In the genomic region with DNA sequence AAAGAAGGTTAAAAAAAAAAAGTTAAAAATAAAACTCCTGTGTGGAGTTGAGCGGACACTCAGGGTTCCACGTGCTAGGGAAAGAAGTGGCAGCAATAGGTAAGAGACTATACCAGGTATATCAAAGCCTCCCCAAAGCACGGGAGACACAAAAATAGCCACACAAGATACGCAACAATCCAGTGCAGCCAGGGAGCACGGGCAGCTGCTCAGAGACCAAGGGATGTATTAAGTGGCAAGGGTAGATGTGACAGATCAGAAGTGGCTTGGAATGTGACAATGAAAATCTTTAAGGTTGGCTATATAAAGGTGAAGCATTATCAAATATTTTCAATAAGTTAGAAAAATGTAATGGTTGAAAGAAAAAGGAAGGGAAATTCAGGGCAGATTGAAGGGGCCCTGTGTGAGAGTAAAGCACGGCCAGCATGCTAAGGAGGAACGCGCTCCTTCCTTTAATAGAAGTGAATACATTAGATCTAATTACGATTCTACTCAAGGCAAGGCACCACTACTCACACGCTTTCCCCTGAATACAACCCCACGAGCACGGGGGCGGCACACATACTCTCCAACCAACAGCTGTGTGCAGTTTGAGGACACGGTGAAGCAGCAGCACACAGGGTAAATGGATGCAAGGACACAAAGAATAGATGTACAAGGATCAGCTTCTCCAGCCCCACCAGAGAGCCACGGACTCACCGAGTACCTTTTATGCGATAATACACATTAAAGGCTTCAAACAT, we compare ENCODE assay signal across 11 mouse cellular contexts. TPM values are rescaled to one million over a fixed set of nuclear protein-coding genes. Genes with fewer than 3 reads are reported as not detected.
A peak's percentile ranks its signal among the peaks of the same experiment; 100 is the strongest.
DNase-seq lines count a peak whose midpoint lies in the region; ATAC-seq and TF ChIP-seq lines count a peak whose summit lies in the region.
"Had no signal": no experiment of that assay in that cellular context is flagged by ENCODE, and none has a peak within 500 bp of the region (broad histone marks: within the 10 kb centered on the region; RNA-seq: fewer than 3 reads in every experiment).

No protein-coding gene starts in this region.

- no peak for TF ChIP-seq EP300 in lung, postnatal 0 days (IDR thresholded peaks at IDR 0.05)

- TF ChIP-seq CTCF in lung, postnatal 0 days (IDR thresholded peaks at IDR 0.05), result no peak

- 51% methylated on average over 17 of the region's 17 CpGs for WGBS in midbrain, embryonic 15.5 days
- 89% methylated on average over 17 of the region's 17 CpGs for WGBS in lung, postnatal 0 days
- WGBS in kidney, embryonic 15.5 days, result 84% methylated on average over 17 of the region's 17 CpGs

- no peaks in the 10 kb centered on the region for H3K36me3 ChIP-seq in midbrain, embryonic 15.5 days (replicated peaks)
- no peaks in the 10 kb centered on the region for H3K36me3 ChIP-seq in lung, postnatal 0 days (ENCODE audit: insufficient read depth, low read length)
- H3K36me3 ChIP-seq in kidney, embryonic 15.5 days, result peaks cover 4% of the 10 kb centered on the region; the same call in 1 of the 2 replicates
- H3K36me3 ChIP-seq: liver, embryonic 13.5 days had no signal

- H3K9ac ChIP-seq in midbrain, embryonic 15.5 days, result no peak overlapping the region
- no peak overlapping the region for H3K9ac ChIP-seq in lung, postnatal 0 days (replicated peaks; ENCODE audit: low read depth)
- H3K9ac ChIP-seq in kidney, embryonic 15.5 days, result no peak overlapping the region
- H3K9ac ChIP-seq: liver, embryonic 13.5 days had no signal

- H3K4me2 ChIP-seq in midbrain, embryonic 15.5 days, result peak overlapping the region; percentile 19; the same call in 1 of the 2 replicates
- H3K4me2 ChIP-seq in lung, postnatal 0 days (replicated peaks; ENCODE audit: low read depth, low read length), result no peak overlapping the region
- no peak overlapping the region for H3K4me2 ChIP-seq in kidney, embryonic 15.5 days
- H3K4me2 ChIP-seq: liver, embryonic 13.5 days had no signal

- H3K27me3 ChIP-seq in midbrain, embryonic 15.5 days (replicated peaks), result no peaks in the 10 kb centered on the region
- H3K27me3 ChIP-seq in lung, postnatal 0 days (replicated peaks; ENCODE audit: insufficient read depth, low read length), result no peaks in the 10 kb centered on the region
- no peaks in the 10 kb centered on the region for H3K27me3 ChIP-seq in kidney, embryonic 15.5 days
- H3K27me3 ChIP-seq: liver, embryonic 13.5 days had no signal

- H3K27ac ChIP-seq in midbrain, embryonic 15.5 days, result peak overlapping the region; percentile 60
- no peak overlapping the region for H3K27ac ChIP-seq in lung, postnatal 0 days (ENCODE audit: low read length)
- H3K27ac ChIP-seq in kidney, embryonic 15.5 days, result no peak overlapping the region
- H3K27ac ChIP-seq: liver, embryonic 13.5 days had no signal

- H3K4me1 ChIP-seq in midbrain, embryonic 15.5 days, result peaks cover 6% of the 10 kb centered on the region
- H3K4me1 ChIP-seq in lung, postnatal 0 days (ENCODE audit: insufficient read depth, low read depth, low read length), result no peaks in the 10 kb centered on the region
- no peaks in the 10 kb centered on the region for H3K4me1 ChIP-seq in kidney, embryonic 15.5 days
- H3K4me1 ChIP-seq: liver, embryonic 13.5 days had no signal

- H3K9me3 ChIP-seq in midbrain, embryonic 15.5 days, result no peaks in the 10 kb centered on the region
- no peaks in the 10 kb centered on the region for H3K9me3 ChIP-seq in lung, postnatal 0 days (ENCODE audit: low read length)
- H3K9me3 ChIP-seq in kidney, embryonic 15.5 days (replicated peaks), result no peaks in the 10 kb centered on the region; the same call in 1 of the 2 replicates
- H3K9me3 ChIP-seq: liver, embryonic 13.5 days had no signal

- peak; percentile 51 for DNase-seq in brain, adult 2 months (ENCODE audit: low read depth, low spot score)
- peak; percentile 33 to 62 for DNase-seq in layer of hippocampus, postnatal 14 days (ENCODE audit: low spot score in 2 of 2)
- DNase-seq in Muller cell, postnatal 12 days (ENCODE audit: inconsistent ontology term), result no peak
- no peak for DNase-seq in lung, postnatal 0 days (ENCODE audit: low spot score)
- no peak for DNase-seq in kidney, postnatal 36 days
- DNase-seq: kidney, adult 2 months; liver, embryonic 13.5 days had no signal

- ATAC-seq in frontal cortex, adult (ENCODE audit: low TSS enrichment), result peak; percentile 92
- peak; percentile 87 for ATAC-seq in midbrain, embryonic 15.5 days (replicated peaks)
- ATAC-seq in lung, postnatal 0 days, result no peak
- ATAC-seq in kidney, embryonic 15.5 days (replicated peaks; ENCODE audit: low FRiP score), result no peak

- no peak overlapping the region for H3K4me3 ChIP-seq in midbrain, embryonic 15.5 days
- no peak overlapping the region for H3K4me3 ChIP-seq in lung, postnatal 0 days (ENCODE audit: low read depth, low read length)
- H3K4me3 ChIP-seq in kidney, embryonic 15.5 days (replicated peaks), result no peak overlapping the region
- H3K4me3 ChIP-seq: erythroblast, embryonic 14.5 days; liver, embryonic 13.5 days had no signal

RNA-seq across cellular contexts. Expression of gene Ccdc59, which starts 52.0 kb away (rescaled TPM):
- total RNA-seq in layer of hippocampus, postnatal 14 days (2021), result 10 to 100 TPM; 16.3 to 18.3 TPM
- polyA plus RNA-seq in midbrain, embryonic 15.5 days (2015; fragmentation: Nextera tagmentation; extraction: Ambion mirVana), result 36.0 and 44.2 TPM in 2 replicates
- polyA plus RNA-seq in lung, postnatal 0 days (2015; fragmentation: Nextera tagmentation; extraction: Ambion mirVana), result 46.8 and 49.2 TPM in 2 replicates
- polyA plus RNA-seq in kidney, embryonic 15.5 days (2015; fragmentation: Nextera tagmentation; extraction: Ambion mirVana), result 60.9 and 62.4 TPM in 2 replicates

RNA-seq across cellular contexts. Expression of gene Mettl25, which starts 52.3 kb away (rescaled TPM):
- total RNA-seq in layer of hippocampus, postnatal 14 days (2021), result 1 to 10 TPM; 6.6 to 9.0 TPM
- polyA plus RNA-seq in midbrain, embryonic 15.5 days (2015; fragmentation: Nextera tagmentation; extraction: Ambion mirVana), result 14.1 and 14.9 TPM in 2 replicates
- polyA plus RNA-seq in lung, postnatal 0 days (2015; fragmentation: Nextera tagmentation; extraction: Ambion mirVana), result 10.8 and 11.7 TPM in 2 replicates
- 12.3 and 13.1 TPM in 2 replicates for polyA plus RNA-seq in kidney, embryonic 15.5 days (2015; fragmentation: Nextera tagmentation; extraction: Ambion mirVana)

Comparison
In these comparisons a context has a peak if more than half of its experiments do, and no peak if none do; other contexts are left out.
1. DNase-seq: peak in brain, adult 2 months (single experiment) and layer of hippocampus, postnatal 14 days (2 of 2); none in Muller cell, postnatal 12 days (single experiment), lung, postnatal 0 days (single experiment) and kidney, postnatal 36 days (0 of 2).
2. ATAC-seq: peak in frontal cortex, adult (single experiment) and midbrain, embryonic 15.5 days (single experiment); none in lung, postnatal 0 days (single experiment) and kidney, embryonic 15.5 days (single experiment).